Mouse (Mus musculus) limb, embryonic 11.5 days (tissue): Measurements from ENCODE around the gene Capza1. TPM values are rescaled to one million over a fixed set of nuclear protein-coding genes. Genes with fewer than 3 reads are reported as not detected.

ENCODE experiments used
- ATAC-seq: fragments of 200-750 bp; cut with Nextera tagmentation; 2 replicates; pipeline ENCODE4 v1.8.0; 2017; ENCODE audit warnings: low read depth; ENCODE audit not compliant: insufficient number of reproducible peaks, low FRiP score, low TSS enrichment
- DNase-seq: peaks from one replicate; pipeline ENCODE4 v3.0.0-alpha.2; 2015; ENCODE audit warnings: low spot score
- H3K27ac ChIP-seq: fragments of 300-500 bp; sonication (generic); replicated peaks from 2 replicates; pipeline ENCODE4 v1.5.1; 2014; ENCODE audit warnings: low read depth, mild to moderate bottlenecking, low read length
- H3K27me3 ChIP-seq: fragments of 300-500 bp; sonication (generic); 2 replicates; pipeline ENCODE4 v1.6.1; 2014; ENCODE audit warnings: mild to moderate bottlenecking, low read length, mixed read lengths; ENCODE audit not compliant: control insufficient read depth, insufficient read depth
- H3K36me3 ChIP-seq: fragments of 300-500 bp; sonication (generic); 2 replicates; pipeline ENCODE4 v1.6.1; 2014; ENCODE audit warnings: mild to moderate bottlenecking, low read length, moderate library complexity, mixed read lengths; ENCODE audit not compliant: control insufficient read depth, insufficient read depth
- H3K4me1 ChIP-seq: fragments of 300-500 bp; sonication (generic); 2 replicates; pipeline ENCODE4 v1.6.1; 2014; ENCODE audit warnings: low read length, mixed read lengths; ENCODE audit not compliant: control insufficient read depth, insufficient read depth
- H3K4me2 ChIP-seq: fragments of 300-500 bp; sonication (generic); 2 replicates; pipeline ENCODE4 v1.6.1; 2014; ENCODE audit warnings: low read depth, mild to moderate bottlenecking, moderate library complexity; ENCODE audit not compliant: severe bottlenecking
- H3K4me3 ChIP-seq: fragments of 300-500 bp; sonication (generic); 2 replicates; pipeline ENCODE4 v1.5.1; 2014; ENCODE audit warnings: low read depth, low read length
- H3K9ac ChIP-seq: fragments of 300-500 bp; sonication (generic); 2 replicates; pipeline ENCODE4 v1.6.1; 2014; ENCODE audit warnings: mild to moderate bottlenecking, low read length
- H3K9me3 ChIP-seq: fragments of 300-500 bp; sonication (generic); 2 replicates; pipeline ENCODE4 v1.6.1; 2016; ENCODE audit warnings: low read length; ENCODE audit not compliant: control insufficient read depth
- WGBS: fragments of 180-500 bp; shearing (Covaris S2); extraction: QIAGEN DNeasy Blood & Tissue Kit; methylation state at CpG from one replicate; pipeline ENCODE4 v1.1.7; 2014; 5-methylcytosine and 5-hydroxymethylcytosine counted together
- polyA plus RNA-seq: library from polyadenylated mRNA; unstranded; fragments of >200 nt; fragmentation: Nextera tagmentation; extraction: Ambion mirVana; gene quantifications from 2 replicates; pipeline ENCODE4 v1.2.1, GENCODE M21; 2014

Capza1 gene
- polyA plus RNA-seq, 1 experiment from 2014 or later: 210 TPM

DNA sequence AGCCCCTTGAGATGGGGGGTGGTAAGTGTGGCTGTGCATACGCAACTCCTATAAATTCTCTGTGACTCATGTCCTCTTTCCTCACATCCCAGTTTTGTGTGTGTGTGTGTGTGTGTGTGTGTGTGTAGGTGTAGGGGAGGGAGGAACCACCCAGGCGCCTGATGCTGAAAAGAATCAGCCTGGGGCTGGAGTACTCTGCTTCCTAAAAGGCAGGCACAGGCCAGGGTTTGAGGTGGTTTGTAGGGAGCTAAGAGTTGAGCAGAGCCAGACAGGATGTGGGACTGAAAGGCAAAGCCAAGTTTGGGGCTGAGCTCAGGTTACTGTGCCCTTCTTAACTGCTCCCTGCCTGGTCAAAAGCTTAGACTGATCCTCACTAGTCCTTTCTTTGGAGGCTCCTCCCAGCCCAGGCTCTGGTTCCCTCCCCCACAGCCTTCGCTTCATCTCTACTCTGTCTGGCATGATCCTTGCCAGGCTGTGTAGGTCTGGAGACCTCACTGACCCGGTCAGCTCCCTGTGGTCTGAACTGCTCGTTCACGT, 73.8 kb downstream of the Capza1 start:
- H3K27me3 ChIP-seq: no peaks in the 10 kb centered on the region
- H3K9ac ChIP-seq: peak overlapping the region; percentile 80
- peaks cover 7% of the 10 kb centered on the region; the same call in 1 of the 2 replicates for H3K36me3 ChIP-seq
- H3K4me1 ChIP-seq: peaks cover 41% of the 10 kb centered on the region
- ATAC-seq (peak; percentile 37), DNase-seq (peak; percentile 77)
- H3K4me2 ChIP-seq: peak overlapping the region; percentile 92
- WGBS: 8% methylated on average over 6 of the region's 6 CpGs
- H3K27ac ChIP-seq: peak overlapping the region; percentile 90
- H3K9me3 ChIP-seq: no peaks in the 10 kb centered on the region
- peak overlapping the region; percentile 70 for H3K4me3 ChIP-seq

DNA sequence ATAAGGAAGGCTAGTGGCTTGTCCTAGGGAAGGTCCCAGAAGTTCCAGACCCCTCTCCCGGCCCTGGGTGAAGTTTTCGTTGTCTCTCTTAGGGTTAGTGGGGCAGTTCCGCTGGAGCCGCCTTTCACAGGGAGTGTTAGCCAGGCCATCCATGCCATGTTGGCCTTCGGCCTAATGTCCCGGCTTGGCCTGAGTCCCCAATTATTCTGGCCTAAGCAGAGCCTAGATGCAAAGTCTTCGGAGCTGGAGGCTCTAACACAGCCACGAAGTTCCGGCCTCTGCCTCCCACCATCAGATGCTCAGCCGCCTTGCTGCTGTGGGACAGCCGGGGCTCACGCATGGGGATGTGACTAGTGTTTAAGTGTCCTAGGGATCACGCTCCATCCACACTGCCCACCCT, 74.5 kb downstream of the Capza1 start:
- Histone ChIP-seq H3K4me2 (peak overlapping the region; percentile 92), H3K27ac (peak overlapping the region; percentile 90), H3K9ac (peak overlapping the region; percentile 80), H3K4me1 (peaks cover 37% of the 10 kb centered on the region), H3K9me3 (no peaks in the 10 kb centered on the region), H3K27me3 (no peaks in the 10 kb centered on the region), H3K4me3 (peak overlapping the region; percentile 70), H3K36me3 (peaks cover 7% of the 10 kb centered on the region; the same call in 1 of the 2 replicates)
- peak; percentile 44 for DNase-seq
- ATAC-seq: no peak
- 22% methylated on average over 13 of the region's 13 CpGs for WGBS

DNA sequence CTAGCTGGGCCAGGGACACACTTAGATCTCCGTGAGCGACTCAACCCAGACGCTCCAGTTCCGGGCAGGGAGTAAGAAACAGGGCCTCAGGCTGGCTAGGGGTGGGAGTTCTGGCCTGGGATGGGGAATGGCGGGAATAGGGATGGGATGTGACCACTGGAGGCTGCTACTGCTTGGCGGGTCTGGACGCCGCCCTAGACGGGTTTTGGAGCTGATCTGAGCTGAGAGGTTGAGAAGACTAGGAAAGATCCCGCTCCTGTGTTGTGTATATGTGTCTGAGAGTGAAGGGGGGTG, 75.0 kb downstream of the Capza1 start:
- Histone ChIP-seq H3K4me1 (peaks cover 34% of the 10 kb centered on the region), H3K36me3 (peaks cover 6% of the 10 kb centered on the region; the same call in 1 of the 2 replicates), H3K9me3 (no peaks in the 10 kb centered on the region), H3K4me3 (peak overlapping the region; percentile 70), H3K27me3 (no peaks in the 10 kb centered on the region), H3K27ac (peak overlapping the region; percentile 79; the same call in 1 of the 2 replicates), H3K4me2 (peak overlapping the region; percentile 92), H3K9ac (peak overlapping the region; percentile 80)
- DNase-seq: peak; percentile 70
- WGBS: 2% methylated on average over 10 of the region's 10 CpGs
- ATAC-seq: no peak

DNA sequence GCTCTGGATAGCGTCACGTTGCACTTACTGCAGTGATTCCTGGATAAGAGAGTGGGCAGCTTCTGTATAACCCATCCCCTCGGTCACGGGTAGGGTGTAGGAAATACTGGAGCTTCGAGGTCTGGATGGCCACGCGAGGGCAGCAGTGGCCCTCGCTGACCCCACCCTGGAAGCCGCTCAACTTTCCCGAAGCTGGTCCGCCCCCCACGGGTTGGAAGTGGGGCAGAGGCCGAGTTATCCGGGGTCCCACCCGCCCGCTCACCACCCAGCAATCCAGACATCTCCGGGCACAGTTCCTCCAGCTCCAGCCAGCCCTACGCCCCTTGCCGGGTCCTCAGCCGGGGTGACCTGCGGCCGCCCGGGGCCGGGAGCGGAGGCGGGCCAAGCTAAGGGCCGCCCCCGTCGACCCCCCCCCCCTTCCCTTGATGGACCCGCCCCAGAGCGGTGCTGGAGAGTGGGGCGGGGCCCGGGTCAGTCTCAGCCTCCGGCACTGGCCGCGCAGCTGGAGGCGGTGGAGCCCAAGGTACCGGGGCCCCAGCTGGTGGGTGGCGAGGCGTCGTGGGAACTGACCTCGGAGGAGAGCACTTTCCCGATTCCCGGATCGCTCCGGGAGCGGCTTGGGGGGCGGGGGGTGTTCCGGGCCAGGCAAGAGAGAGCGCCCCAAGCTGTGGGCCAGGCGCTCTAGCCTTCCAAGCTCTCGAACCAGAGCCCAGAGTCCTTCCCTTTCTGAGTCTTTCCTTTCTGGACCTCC, 75.6 kb downstream of the Capza1 start:
- H3K27me3 ChIP-seq: peaks cover 2% of the 10 kb centered on the region; the same call in 1 of the 2 replicates
- peak overlapping the region; percentile 80 for H3K9ac ChIP-seq
- ATAC-seq: peak; percentile 87
- no peaks in the 10 kb centered on the region for H3K9me3 ChIP-seq
- peak overlapping the region; percentile 92 for H3K4me2 ChIP-seq
- peak overlapping the region; percentile 79; the same call in 1 of the 2 replicates for H3K27ac ChIP-seq
- peaks cover 3% of the 10 kb centered on the region; the same call in 1 of the 2 replicates for H3K36me3 ChIP-seq
- peak; percentile 87 for DNase-seq
- WGBS: under 1% methylated on average over 50 of the region's 52 CpGs
- peaks cover 28% of the 10 kb centered on the region for H3K4me1 ChIP-seq
- H3K4me3 ChIP-seq: peak overlapping the region; percentile 70

DNA sequence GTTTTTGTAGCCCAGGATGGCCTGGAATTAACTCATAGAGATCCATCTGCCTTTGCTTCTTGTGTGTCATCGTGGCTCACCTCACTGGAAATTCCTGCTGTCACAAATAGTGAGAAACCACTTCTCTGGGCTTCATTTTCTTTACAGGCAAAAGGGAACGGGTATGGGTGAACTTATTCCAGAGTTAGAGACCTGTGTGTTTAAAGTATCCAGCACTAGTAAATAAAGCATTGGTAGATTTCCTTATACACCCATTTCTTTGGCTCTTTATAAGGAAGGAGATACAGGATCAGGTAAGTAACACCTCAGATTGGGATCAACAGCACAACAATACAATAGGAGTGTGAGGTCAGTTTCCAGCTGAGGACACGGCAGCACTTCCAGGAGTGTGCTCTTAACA, 76.2 kb downstream of the Capza1 start, which contains the start of gene Rhoc:
Rhoc (plus strand) TSS at position 301 of the 400 bp plus-strand sequence.
- ATAC-seq (peak; percentile 0; the same call in 1 of the 2 replicates), DNase-seq (no peak)
- Histone ChIP-seq H3K4me1 (peaks cover 25% of the 10 kb centered on the region), H3K27ac (peak within 1 kb of the TSS; percentile 79; the same call in 1 of the 2 replicates), H3K4me3 (peak within 1 kb of the TSS; percentile 70), H3K27me3 (peaks cover 9% of the 10 kb centered on the region), H3K9ac (peak within 1 kb of the TSS; percentile 80), H3K4me2 (peak within 1 kb of the TSS; percentile 92), H3K36me3 (peaks cover 3% of the 10 kb centered on the region; the same call in 1 of the 2 replicates), H3K9me3 (no peaks in the 10 kb centered on the region)
- 37% methylated on average over 3 of the region's 3 CpGs for WGBS

DNA sequence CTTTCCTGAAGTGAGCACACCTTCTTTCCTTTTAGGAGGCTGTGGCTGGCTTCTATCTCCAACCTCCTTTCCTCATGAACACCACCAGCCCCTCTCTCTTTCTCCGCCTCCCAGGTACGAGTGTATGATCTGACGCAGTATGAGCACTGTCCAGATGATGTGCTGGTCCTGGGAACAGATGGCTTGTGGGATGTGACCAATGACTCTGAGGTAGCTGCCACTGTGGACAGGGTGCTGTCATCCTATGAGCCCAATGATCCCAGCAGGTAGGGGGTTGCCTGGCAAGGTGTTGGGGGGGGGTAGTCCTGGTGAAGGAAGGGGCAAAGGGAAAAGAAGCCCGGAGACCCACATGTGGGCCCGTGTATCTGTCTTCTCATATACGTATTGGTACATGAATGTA, 79.0 kb downstream of the Capza1 start:
- 90% methylated on average over 6 of the region's 6 CpGs for whole genome bisulfite sequencing
- H3K27me3 ChIP-seq: peaks cover 36% of the 10 kb centered on the region
- H3K4me1 ChIP-seq: peaks cover 13% of the 10 kb centered on the region

DNA sequence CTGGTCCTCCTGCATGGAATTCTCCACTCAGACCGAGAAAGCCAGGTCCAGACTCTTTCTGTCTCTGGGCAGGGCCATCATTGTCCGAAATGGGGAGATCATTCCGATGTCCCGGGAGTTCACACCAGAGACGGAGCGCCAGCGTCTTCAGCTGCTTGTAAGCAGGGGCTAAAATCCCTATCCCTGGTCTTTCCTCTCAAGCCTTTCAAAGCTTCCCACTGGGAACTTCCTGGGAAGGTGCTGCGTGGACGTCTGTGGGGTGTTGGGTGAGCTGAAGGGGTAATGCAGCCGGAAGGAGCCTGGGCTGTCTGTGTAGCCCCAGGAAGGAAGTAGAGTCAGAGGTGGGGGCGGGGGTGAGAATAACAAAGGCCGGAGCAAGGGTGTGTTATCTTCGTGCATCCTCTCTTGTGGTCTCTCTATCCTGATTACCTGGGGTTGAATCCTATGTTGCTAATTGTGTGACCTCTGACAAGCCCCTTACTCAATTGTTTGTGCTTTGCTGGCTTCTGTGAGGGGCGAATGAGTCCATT, 80.3 kb downstream of the Capza1 start:
- no peak overlapping the region for H3K9ac ChIP-seq
- H3K9me3 ChIP-seq: no peaks in the 10 kb centered on the region
- no peak overlapping the region for H3K4me2 ChIP-seq
- H3K27me3 ChIP-seq: peaks cover 40% of the 10 kb centered on the region
- no peak overlapping the region for H3K4me3 ChIP-seq
- DNase-seq (no peak), ATAC-seq (no peak)
- H3K4me1 ChIP-seq: peaks cover 7% of the 10 kb centered on the region
- no peak overlapping the region for H3K27ac ChIP-seq
- WGBS: 38% methylated on average over 14 of the region's 14 CpGs
- no peaks in the 10 kb centered on the region for H3K36me3 ChIP-seq

More for the DNA sequence above, 79.0 kb downstream of the Capza1 start:
- Histone ChIP-seq H3K4me2 (no peak overlapping the region), H3K4me3 (no peak overlapping the region), H3K27ac (no peak overlapping the region), H3K9ac (no peak overlapping the region), H3K36me3 (no peaks in the 10 kb centered on the region), H3K9me3 (no peaks in the 10 kb centered on the region)
- ATAC-seq (no peak), DNase-seq (no peak)

DNA sequence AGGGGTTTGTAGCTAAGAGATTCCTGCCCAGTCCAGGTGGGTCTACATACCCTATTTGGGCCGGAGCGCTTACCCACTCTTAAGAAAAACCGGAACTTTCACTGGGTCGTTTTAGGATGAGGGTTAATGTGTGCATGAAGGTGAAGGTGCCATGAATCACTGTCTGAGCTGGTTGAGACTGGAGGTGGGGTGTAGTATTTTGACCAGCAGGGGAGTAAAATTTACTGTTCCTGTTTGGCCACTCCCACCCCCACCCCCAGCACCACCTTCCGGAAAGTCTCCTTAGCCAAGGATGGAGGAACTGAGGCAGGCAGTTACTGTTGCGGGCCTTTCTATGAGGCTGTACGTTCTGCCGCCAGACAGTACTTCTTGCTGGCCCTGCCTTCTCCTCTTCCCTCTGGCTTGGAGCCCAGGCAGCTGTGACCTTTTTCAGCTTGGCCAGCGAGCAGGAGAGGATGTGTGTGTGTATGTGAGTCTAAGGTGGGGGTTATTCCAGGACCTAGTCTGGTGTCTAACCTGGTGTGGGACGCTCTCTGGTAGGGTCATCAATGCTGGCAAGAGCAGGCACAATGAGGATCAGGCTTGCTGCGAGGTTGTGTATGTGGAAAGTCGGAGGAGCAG, 82.1 kb downstream of the Capza1 start:
- WGBS: 11% methylated on average over 12 of the region's 12 CpGs
- H3K27me3 ChIP-seq: peaks cover 56% of the 10 kb centered on the region
- no peaks in the 10 kb centered on the region for H3K9me3 ChIP-seq
- H3K4me2 ChIP-seq: peak overlapping the region; percentile 95
- H3K27ac ChIP-seq: no peak overlapping the region
- H3K4me1 ChIP-seq: peaks cover 8% of the 10 kb centered on the region
- DNase-seq (no peak), ATAC-seq (no peak)
- no peak overlapping the region for H3K9ac ChIP-seq
- no peaks in the 10 kb centered on the region for H3K36me3 ChIP-seq
- peak overlapping the region; percentile 50; the same call in 1 of the 2 replicates for H3K4me3 ChIP-seq
